Mouse (Mus musculus): ENCODE data around the gene Kcmf1. TPM values are rescaled to one million over a fixed set of nuclear protein-coding genes. Genes with fewer than 3 reads are reported as not detected.

The Kcmf1 gene
- polyA plus RNA-seq, 1 experiment, result 110 TPM

- Histone ChIP-seq H3ac (ENCODE audit: control insufficient read depth, insufficient read length) (no peak overlapping the region), H3K27me3 (ENCODE audit: control insufficient read depth, insufficient read depth, insufficient read length) (no peaks in the 10 kb centered on the region), H3K4me3 (no peak overlapping the region), H3K79me2 (ENCODE audit: control insufficient read depth, insufficient read depth) (no peaks in the 10 kb centered on the region), H3K4me2 (ENCODE audit: low read depth) (no peak overlapping the region), H3K36me3 (ENCODE audit: control insufficient read depth, insufficient read depth) (no peaks in the 10 kb centered on the region)
- TF ChIP-seq POLR2A (IDR thresholded peaks at IDR 0.05; ENCODE audit: insufficient read length, low read depth) (no peak), POLR2AphosphoS2 (IDR thresholded peaks at IDR 0.05; ENCODE audit: insufficient read length, low read depth) (no peak)
Measured at GRCm38 (mm10) chr6:72800641-72801040, 99.1 kb downstream of the Kcmf1 start.

GRCm38 (mm10) chr6:72797763-72798162, 102.0 kb downstream of the Kcmf1 start:
- Histone ChIP-seq H3K4me3 (no peak overlapping the region), H3K79me2 (ENCODE audit: control insufficient read depth, insufficient read depth) (no peaks in the 10 kb centered on the region), H3K4me2 (ENCODE audit: low read depth) (no peak overlapping the region), H3K36me3 (ENCODE audit: control insufficient read depth, insufficient read depth) (no peaks in the 10 kb centered on the region), H3K27me3 (ENCODE audit: control insufficient read depth, insufficient read depth, insufficient read length) (no peaks in the 10 kb centered on the region), H3ac (ENCODE audit: control insufficient read depth, insufficient read length) (no peak overlapping the region)
- TF ChIP-seq MYOD1 (IDR thresholded peaks at IDR 0.05; ENCODE audit: control insufficient read depth in 1 of 3, insufficient read length in 2 of 3, low read depth in 2 of 3) (no peak), SRF (IDR thresholded peaks at IDR 0.05; ENCODE audit: control insufficient read depth, insufficient read length, low read depth) (no peak), E2F4 (IDR thresholded peaks at IDR 0.05; ENCODE audit: insufficient read depth) (no peak), MAX (IDR thresholded peaks at IDR 0.05; ENCODE audit: low read depth) (no peak), CEBPB (IDR thresholded peaks at IDR 0.05; ENCODE audit: insufficient read depth, poor library complexity, severe bottlenecking) (no peak), TCF12 (IDR thresholded peaks at IDR 0.05; ENCODE audit: insufficient read depth, poor library complexity, severe bottlenecking) (no peak), MYOG (IDR thresholded peaks at IDR 0.05; ENCODE audit: control insufficient read depth in 1 of 3, insufficient read depth in 1 of 3, insufficient read length in 2 of 3, low read depth in 2 of 3) (no peak), USF1 (IDR thresholded peaks at IDR 0.05; ENCODE audit: low read depth) (no peak), TCF3 (IDR thresholded peaks at IDR 0.05; ENCODE audit: insufficient read length, low read depth) (no peak), REST (IDR thresholded peaks at IDR 0.05; ENCODE audit: insufficient read depth, insufficient read length) (no peak), POLR2A (IDR thresholded peaks at IDR 0.05; ENCODE audit: insufficient read length, low read depth) (no peak)

GRCm38 (mm10) chr6:72795444-72795843, 104.3 kb downstream of the Kcmf1 start:
- no peak overlapping the region for H3K4me3 ChIP-seq

GRCm38 (mm10) chr6:72794870-72795269, 104.9 kb downstream of the Kcmf1 start:
- H3K4me3 ChIP-seq, result no peak overlapping the region
- no peaks in the 10 kb centered on the region for H3K79me2 ChIP-seq (ENCODE audit: control insufficient read depth, insufficient read depth)
- no peaks in the 10 kb centered on the region for H3K36me3 ChIP-seq (ENCODE audit: control insufficient read depth, insufficient read depth)
- H3K27me3 ChIP-seq (ENCODE audit: control insufficient read depth, insufficient read depth, insufficient read length), result no peaks in the 10 kb centered on the region
- no peak for TF ChIP-seq REST (IDR thresholded peaks at IDR 0.05; ENCODE audit: insufficient read depth, insufficient read length)
- TF ChIP-seq CEBPB (IDR thresholded peaks at IDR 0.05; ENCODE audit: insufficient read depth, poor library complexity, severe bottlenecking), result no peak
- TF ChIP-seq MYOG (IDR thresholded peaks at IDR 0.05; ENCODE audit: control insufficient read depth in 1 of 3, insufficient read depth in 1 of 3, insufficient read length in 2 of 3, low read depth in 2 of 3), result no peak
- no peak for TF ChIP-seq TCF3 (IDR thresholded peaks at IDR 0.05; ENCODE audit: insufficient read length, low read depth)
- no peak for TF ChIP-seq MYOD1 (IDR thresholded peaks at IDR 0.05; ENCODE audit: control insufficient read depth in 1 of 3, insufficient read length in 2 of 3, low read depth in 2 of 3)
- TF ChIP-seq MAX (IDR thresholded peaks at IDR 0.05; ENCODE audit: low read depth), result no peak
- TF ChIP-seq POLR2A (IDR thresholded peaks at IDR 0.05; ENCODE audit: insufficient read length, low read depth), result no peak
- TF ChIP-seq POLR2AphosphoS2 (IDR thresholded peaks at IDR 0.05; ENCODE audit: insufficient read length, low read depth), result no peak
- no peak for TF ChIP-seq USF1 (IDR thresholded peaks at IDR 0.05; ENCODE audit: low read depth)
- TF ChIP-seq SRF (IDR thresholded peaks at IDR 0.05; ENCODE audit: control insufficient read depth, insufficient read length, low read depth), result no peak
- TF ChIP-seq E2F4 (IDR thresholded peaks at IDR 0.05; ENCODE audit: insufficient read depth), result no peak
- H3K4me2 ChIP-seq (ENCODE audit: low read depth), result no peak overlapping the region
- no peak overlapping the region for H3ac ChIP-seq (ENCODE audit: control insufficient read depth, insufficient read length)

More at GRCm38 (mm10) chr6:72795444-72795843, 104.3 kb downstream of the Kcmf1 start:
- TF ChIP-seq MAX (IDR thresholded peaks at IDR 0.05; ENCODE audit: low read depth) (no peak), POLR2A (IDR thresholded peaks at IDR 0.05; ENCODE audit: insufficient read length, low read depth) (no peak), POLR2AphosphoS2 (IDR thresholded peaks at IDR 0.05; ENCODE audit: insufficient read length, low read depth) (no peak), TCF3 (IDR thresholded peaks at IDR 0.05; ENCODE audit: insufficient read length, low read depth) (no peak), MYOG (IDR thresholded peaks at IDR 0.05; ENCODE audit: control insufficient read depth in 1 of 3, insufficient read depth in 1 of 3, insufficient read length in 2 of 3, low read depth in 2 of 3) (no peak), TCF12 (IDR thresholded peaks at IDR 0.05; ENCODE audit: insufficient read depth, poor library complexity, severe bottlenecking) (no peak), USF1 (IDR thresholded peaks at IDR 0.05; ENCODE audit: low read depth) (no peak), SRF (IDR thresholded peaks at IDR 0.05; ENCODE audit: control insufficient read depth, insufficient read length, low read depth) (no peak), MYOD1 (IDR thresholded peaks at IDR 0.05; ENCODE audit: control insufficient read depth in 1 of 3, insufficient read length in 2 of 3, low read depth in 2 of 3) (no peak), CEBPB (IDR thresholded peaks at IDR 0.05; ENCODE audit: insufficient read depth, poor library complexity, severe bottlenecking) (no peak), E2F4 (IDR thresholded peaks at IDR 0.05; ENCODE audit: insufficient read depth) (no peak)
- Histone ChIP-seq H3K79me2 (ENCODE audit: control insufficient read depth, insufficient read depth) (no peaks in the 10 kb centered on the region), H3K4me2 (ENCODE audit: low read depth) (no peak overlapping the region), H3K36me3 (ENCODE audit: control insufficient read depth, insufficient read depth) (no peaks in the 10 kb centered on the region), H3ac (ENCODE audit: control insufficient read depth, insufficient read length) (no peak overlapping the region), H3K27me3 (ENCODE audit: control insufficient read depth, insufficient read depth, insufficient read length) (no peaks in the 10 kb centered on the region)

GRCm38 (mm10) chr6:72792641-72793040, 107.1 kb downstream of the Kcmf1 start:
- Histone ChIP-seq H3K27me3 (ENCODE audit: control insufficient read depth, insufficient read depth, insufficient read length) (no peaks in the 10 kb centered on the region), H3ac (ENCODE audit: control insufficient read depth, insufficient read length) (no peak overlapping the region), H3K4me2 (ENCODE audit: low read depth) (no peak overlapping the region), H3K79me2 (ENCODE audit: control insufficient read depth, insufficient read depth) (peaks cover 8% of the 10 kb centered on the region), H3K36me3 (ENCODE audit: control insufficient read depth, insufficient read depth) (no peaks in the 10 kb centered on the region), H3K4me3 (no peak overlapping the region)
- no peak for TF ChIP-seq USF1 (IDR thresholded peaks at IDR 0.05; ENCODE audit: low read depth)

Other genes with a start within 250 kb of the Kcmf1 start
- 13.3 TPM for gene Tcf7l1, start 110.7 kb downstream of the Kcmf1 start, polyA plus RNA-seq (2012; fragmentation: generic; extraction: Trizol)
- gene Tmsb10, start 58.8 kb upstream of the Kcmf1 start, polyA plus RNA-seq (2012; fragmentation: generic; extraction: Trizol), result 6,677 TPM